Mouse (Mus musculus): ENCODE measurements around the gene Serpinb8.

Serpinb8 gene

GRCm38 (mm10) chr1:107645086-107645485, 55.3 kb downstream of the Serpinb8 start:
- peak; percentile 79 for DNase-seq

- no peak for DNase-seq
Measured at GRCm38 (mm10) chr1:107657689-107658088, 67.9 kb downstream of the Serpinb8 start.
